Mouse (Mus musculus) CH12F3 (cell line): ENCODE results near the gene Podnl1.

Experiments
- in situ Hi-C: fragments of 300-500 bp; cut with MboI; formaldehyde crosslinking; loops from 2 replicates; pipeline ENCODE4 v1.14.3; 2020; ENCODE audit warnings: low sequenced_read_pairs

Gene Podnl1

DNA sequence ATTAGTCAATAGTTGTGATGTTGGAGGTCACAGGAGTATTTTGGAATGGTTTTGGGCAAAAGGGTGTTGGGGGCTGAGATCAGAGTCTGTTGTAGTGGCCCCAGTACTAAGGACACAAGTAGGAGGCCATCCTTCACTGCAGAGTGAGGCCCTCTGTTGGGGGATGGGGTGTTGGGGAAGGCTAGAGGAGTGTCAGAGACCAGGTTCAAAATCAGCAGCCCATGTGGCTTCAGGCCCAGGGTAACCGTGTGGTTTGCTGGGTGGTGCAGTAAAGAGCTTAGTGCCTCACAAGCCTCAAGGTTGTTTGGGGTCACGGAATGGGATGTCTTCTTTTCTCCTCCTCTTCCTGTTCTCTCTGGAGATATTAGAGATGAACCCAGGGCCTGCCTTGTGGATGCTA lies 953 bp downstream of the Podnl1 start:
- in situ Hi-C loops, result no loop called here

DNA sequence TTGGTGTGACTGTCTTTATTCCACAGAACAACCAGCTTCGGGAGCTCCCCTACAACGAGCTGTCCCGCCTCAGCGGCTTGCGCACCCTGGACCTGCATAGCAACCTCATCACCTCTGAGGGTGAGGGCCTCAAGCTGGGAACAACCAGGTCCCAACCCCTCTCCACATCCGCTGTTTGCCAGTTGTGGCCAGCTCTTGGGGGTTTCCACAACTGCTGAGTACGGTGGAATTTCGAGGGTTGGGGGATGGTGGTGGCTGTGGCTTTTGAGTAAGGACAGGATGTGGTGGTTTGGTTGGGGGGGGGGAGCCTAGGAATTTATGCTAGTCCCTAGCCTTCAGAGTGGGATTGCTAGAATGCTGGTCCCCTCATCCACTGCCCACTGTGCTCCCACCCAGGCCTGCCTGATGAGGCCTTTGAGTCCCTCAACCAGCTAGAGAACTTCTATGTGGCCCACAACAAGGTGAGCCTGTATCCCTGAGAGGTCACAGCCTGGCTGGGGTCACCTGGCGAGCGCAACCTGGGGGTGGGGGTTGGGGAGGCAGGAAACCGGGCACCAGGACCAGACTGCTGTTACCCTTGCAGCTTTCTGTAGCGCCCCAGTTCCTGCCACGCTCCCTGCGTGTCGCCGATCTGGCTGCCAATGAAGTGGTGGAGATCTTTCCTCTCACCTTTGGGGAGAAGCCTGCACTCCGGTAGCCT lies 1.6 kb downstream of the Podnl1 start:
- in situ Hi-C loops, result no loop called here

DNA sequence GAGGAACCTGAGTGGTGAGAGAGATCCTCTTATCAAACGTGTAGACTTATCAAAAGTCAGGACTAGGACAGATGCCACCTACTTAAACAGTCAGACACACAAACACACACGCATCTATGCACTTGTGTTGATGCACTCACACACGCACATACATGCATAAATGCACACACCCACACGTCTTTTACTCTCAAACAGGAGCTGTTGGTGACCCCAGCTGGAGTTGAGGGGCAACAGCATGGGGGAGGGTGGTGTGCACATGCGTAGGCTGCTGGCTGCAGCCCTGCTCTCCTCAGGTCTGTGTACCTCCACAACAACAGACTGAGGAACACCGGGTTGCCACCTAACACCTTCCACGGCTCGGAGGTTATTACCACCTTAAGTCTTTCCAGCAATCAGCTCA lies 2.5 kb downstream of the Podnl1 start:
- in situ Hi-C loops, result no loop called here

DNA sequence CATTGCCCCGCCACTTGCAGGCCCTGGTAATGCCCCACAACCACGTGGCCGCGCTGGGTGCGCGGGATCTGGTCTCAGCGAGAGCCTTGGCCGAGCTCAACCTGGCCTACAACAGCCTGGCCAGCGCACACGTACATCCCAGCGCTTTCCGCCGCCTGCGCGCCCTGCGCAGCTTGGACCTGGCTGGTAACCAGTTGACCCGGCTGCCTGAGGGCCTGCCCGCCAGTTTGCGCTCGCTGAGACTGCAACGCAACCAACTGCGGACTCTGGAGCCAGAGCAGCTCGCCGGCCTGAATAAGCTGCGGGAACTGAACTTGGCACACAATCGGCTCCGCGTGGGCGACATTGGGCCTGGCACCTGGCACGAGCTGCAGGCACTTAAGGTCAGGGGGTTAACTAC lies 5.0 kb downstream of the Podnl1 start:
- in situ Hi-C loops, result no loop called here

DNA sequence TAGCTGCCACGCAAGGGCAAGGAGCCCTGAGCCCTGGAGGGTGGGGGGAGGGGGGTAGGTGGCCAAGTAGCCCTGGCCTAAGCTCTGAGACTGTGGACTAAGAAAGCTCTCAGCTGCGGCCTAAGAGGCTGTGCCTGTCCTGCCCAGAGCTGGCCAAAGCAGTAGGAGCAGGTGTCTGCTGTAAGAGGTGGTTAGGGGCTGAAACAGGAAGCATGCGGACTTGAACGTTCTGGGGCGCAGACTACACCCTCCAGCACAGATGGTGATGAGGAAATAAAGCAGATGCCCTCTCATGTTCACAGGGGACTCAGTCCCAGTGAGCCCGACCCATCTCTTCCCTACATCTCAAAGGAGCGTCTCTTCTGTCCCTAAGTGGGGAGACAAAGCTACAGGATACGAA lies 6.4 kb downstream of the Podnl1 start:
- in situ Hi-C loops, result no loop called here

DNA sequence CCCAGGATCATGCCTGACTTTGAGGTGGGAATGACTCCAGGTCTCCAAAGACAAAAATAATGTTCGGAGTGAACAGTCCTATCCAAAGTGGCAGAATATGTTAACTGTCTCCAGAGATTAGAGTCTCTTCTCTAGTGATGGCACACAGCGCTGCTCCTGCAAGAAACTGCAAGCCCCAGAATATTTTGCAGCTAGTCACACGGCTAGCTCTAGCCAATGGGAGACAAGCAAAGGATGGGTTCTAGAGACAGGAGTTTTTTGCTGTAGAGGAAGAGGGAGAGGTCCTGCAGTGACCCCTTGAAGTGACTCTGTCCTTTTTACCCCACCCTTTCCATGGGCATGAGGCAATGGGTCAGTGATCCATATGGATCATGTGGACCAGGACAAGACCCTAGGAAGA lies 12.1 kb downstream of the Podnl1 start:
- in situ Hi-C loops, result no loop called here

DNA sequence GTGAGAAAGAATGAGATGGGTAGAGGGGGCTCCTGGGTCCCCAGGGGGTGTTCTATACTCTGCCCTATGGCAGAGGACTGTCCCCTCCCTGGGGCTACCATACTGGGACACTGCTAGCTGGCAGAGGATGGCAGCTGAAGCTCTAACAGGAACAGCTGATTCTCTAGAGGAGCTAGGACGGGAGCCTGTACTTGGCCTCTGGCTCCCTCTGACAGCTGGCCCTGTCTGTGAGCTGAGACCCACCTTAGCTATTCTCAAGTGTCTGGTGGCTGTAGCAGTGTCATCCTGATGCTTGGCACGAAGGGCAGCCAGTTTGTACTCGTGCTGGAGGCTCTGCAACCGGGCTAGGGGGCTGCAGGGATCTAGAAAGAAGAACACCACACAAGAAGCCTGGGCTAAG lies 15.0 kb downstream of the Podnl1 start:
- in situ Hi-C loops, result no loop called here

DNA sequence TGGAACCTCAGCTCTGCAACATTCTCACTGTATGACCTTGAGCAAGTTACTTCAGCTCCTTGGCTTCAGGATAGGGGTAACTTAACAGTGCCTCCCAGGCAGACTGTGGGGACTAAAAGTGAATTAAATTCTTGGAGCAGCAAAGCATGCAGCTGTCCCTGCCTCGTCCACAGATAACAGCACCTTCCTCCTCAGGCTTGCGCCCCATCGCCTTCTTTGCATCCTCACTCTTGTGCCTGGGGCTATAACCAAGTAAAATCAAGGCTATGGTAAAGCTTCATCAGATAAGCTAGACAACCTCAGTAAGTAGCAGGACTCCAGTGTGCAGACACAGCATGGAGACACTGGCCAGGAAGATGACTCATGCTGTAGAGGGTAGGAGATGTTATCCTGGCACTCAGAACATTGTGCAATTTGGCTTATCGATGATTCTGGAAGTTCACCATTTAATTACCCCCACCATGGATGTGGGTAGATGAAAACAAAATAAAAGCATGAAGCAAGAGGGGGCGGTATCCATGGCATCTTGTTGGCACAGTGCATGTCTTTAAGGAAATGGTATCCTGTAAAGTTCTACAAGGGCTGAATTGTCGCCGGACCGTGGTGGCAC lies 19.0 kb downstream of the Podnl1 start:
- in situ Hi-C loops, result no loop called here

DNA sequence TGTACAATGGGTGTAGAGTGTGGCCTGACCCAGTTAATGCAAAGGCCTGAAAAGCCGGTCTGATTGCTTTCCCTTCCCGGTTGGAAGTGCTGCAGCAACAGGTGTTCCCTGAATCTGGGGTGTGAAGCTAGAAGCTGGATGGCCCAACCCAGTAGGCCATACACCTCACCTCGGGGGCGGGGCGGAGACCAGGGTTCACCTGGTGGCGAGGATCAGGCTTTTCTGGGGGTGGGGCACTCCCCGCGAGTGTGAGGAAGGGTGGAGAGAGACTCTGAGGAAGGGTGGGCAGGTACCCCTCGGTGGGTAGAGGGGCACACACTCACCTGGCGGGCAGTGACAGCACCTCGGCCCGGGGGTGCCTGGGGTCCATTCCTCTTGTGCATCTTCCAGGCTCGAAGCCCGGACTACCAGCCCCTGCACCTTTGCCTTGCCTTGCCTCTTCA lies 21.6 kb downstream of the Podnl1 start:
- in situ Hi-C loops, result no loop called here

DNA sequence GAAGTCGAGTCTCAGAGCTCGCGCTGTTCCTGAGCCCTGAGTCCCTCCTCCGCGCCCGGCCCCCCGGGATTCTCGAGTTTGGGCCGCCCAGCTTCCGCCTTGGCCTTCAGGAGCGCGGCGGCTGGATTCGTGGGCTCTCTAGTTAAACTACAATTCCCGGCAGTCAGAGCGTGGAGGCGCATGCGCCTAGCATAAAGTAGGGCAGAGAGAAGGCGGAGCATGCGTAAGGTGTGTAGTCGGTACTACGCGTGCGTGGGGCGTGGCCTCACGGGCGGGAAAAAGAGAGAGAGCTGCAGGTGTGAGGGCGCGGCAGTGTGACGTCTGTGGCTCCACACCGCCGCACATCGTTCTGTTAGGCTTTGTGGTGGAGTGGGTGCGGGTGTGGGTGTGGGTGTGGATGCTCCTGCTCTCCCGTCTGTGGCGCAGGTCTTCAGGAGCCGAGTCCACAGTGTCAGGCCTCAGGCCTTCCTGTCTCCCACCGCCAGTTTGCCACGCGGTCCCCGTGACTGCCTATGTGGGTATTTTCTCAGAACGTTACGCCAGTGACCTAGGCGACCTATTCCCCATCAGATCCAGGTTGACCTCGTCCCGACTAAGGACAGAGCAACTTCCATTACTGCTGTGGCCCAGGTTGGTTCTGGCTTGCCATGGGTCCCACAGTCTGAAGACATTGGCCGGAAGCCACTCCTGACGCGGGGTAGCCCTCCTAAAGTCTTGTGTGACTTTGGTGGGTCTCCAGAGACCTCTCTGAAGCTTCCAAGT lies 22.2 kb downstream of the Podnl1 start, which contains the start of the genes Cc2d1a and 4930432K21Rik:
TSS of gene Cc2d1a (minus strand) at position 168 of the 762 bp plus-strand sequence.
TSS of gene 4930432K21Rik (plus strand) at position 257 of the 762 bp plus-strand sequence.
- in situ Hi-C loops, result no loop called here

DNA sequence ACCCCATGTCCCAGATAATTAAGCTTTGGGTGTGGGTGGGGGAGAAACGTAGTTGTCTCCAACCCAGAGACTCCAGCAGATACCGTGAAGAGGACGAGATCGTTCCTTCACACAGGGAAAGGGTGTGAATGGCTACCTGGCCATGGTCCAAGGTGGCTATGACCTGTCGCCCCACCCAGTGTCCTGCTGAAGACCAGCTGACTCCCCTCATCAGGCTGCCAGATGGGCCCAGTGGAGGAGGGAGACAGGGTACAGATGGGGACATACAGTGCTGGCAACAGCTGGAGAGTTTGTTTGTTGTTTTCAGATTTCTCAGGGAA lies 22.7 kb downstream of the Podnl1 start:
- in situ Hi-C loops, result no loop called here

DNA sequence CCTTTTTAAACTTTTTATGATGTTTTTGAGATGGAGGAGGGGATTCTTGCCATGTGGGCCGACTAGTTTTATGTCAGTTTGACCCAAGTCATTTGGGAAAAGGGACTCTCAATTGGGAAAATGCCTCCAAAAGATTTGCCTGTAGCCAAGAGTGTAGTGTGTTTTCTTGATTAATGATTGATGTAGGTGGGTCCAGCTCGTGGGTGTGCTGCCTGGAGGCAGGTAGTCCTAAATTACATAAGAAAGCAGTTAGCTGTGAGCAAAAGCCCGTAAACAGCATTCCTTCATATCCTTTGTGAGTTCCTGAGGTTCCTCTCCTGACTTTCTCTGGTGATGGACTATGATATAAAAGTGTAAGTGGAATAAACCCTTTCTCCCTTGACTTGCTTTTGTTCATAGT lies 23.4 kb downstream of the Podnl1 start:
- in situ Hi-C loops, result no loop called here

DNA sequence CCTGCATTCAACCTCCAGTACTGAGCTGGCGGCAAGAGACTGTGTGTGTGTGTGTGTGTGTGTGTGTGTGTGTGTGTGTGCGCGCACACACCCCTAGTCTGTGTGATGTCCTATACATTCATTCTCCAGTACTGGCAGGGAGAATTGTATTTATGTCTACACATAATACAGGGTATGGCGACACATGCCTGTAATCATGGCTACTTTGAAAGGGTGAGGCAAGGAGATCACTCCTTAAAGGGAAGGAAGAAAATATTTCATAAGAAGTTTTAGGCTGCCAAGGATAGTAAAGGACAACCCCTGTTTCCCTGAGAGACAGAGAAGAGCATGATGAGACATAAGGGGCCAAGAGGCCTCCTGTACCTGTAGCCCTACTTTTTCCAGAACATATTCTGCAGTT lies 31.8 kb downstream of the Podnl1 start:
- in situ Hi-C loops, result no loop called here

DNA sequence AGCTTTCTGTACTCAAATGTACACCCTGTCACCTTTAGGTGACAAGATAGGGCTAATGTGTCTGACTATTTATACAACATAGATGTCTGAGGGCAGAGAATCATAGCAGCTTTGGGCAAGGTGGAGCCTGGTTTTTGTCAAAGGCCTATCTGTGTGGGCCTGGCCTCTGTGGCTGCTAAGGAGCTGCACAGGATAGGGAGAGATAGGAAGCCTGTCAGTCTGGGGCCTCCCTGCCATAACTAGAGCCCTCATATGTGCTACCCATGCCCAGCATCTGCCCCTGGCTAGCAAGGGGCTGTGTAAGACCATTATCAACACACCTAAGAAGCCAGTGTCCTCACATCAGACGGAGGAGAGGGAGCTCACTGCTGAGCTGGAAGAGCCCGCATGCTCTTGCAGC lies 41.9 kb downstream of the Podnl1 start:
- in situ Hi-C loops, result no loop called here

DNA sequence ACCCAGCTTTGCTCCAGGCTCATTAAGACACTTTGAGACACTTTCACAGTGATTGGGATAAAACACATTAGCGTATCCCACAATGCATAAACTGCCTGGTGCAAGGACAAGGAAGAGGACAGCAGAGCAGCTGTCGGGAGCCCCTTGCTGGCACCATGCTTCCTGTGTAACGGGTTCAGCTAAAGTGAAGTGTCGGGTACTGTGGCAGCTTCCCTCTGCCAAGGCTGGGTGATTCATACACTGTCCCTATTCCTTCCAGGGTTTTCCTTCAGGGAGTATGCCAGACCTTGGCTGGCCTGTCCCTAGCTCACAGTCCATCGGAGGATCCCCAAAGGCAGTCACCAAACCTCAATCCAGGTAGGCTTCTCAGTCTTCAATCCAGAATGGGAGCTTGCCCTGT lies 44.3 kb downstream of the Podnl1 start:
- in situ Hi-C loops, result loop anchor here (10.0 kb wide), 1 partner anchor 135 kb away; no protein-coding TSS in a partner anchor

DNA sequence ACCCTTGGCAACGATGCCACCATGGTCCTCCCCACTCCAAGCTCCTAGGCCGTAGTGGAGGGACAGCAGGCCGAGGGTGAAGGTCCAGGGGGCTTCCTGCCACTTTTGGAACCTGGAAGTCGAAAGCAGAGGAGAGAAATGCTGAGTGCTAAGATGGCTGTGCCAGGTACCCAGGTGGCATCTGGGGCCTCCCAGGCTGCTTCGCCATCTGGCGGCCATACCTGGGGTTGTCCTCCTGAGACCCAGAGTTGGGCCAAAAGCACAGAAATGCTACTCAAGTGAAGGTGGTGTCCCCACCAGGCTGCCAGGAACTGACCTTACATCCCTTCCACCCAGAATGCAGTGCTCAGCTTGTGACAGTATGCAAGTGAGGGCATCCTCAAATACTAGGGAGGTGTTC lies 48.1 kb downstream of the Podnl1 start:
- in situ Hi-C loops, result loop anchor here (10.0 kb wide), 1 partner anchor 139 kb away; no protein-coding TSS in a partner anchor

DNA sequence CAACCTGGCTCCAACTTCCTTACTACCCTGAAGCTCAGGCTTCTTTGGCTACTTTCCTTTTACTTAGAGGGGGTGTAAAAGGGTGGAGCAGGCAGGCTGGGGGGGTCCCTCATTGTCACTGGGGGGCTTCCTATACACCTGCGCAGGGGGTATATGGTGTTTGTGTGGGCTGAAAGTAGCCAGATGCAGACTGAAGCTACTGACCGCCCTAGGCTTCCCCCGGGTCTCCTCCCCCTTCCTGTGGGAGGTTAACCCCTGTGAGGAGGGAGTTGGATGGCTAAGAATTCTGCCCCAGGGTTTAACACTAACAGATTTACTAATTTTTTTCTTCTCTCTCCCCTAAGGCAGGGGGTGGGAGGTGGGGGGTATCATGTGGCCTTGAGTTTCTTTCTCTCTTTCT lies 50.8 kb downstream of the Podnl1 start:
- in situ Hi-C loops, result loop anchor here (10.0 kb wide), 1 partner anchor 142 kb away; no protein-coding TSS in a partner anchor

DNA sequence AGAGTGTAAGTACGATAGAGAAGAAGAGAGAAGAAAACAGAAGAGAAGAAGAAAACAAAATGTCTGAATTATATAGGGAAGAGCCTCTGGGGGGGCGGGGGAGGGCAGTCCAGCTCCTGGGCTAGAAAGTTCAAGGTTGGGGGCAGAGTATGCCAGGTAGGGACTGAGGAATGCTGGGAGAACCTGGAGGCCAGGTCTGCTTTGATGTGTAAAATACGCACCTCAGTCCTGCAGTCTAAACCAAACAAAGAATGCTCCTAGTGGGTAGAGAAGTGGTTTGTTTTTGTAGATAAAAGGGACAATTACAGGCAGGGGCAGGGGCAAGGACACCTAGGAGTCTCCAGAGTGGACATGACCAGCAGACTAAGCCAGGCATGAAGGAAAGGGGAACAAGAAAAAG lies 51.6 kb downstream of the Podnl1 start:
- in situ Hi-C loops, result loop anchor here (10.0 kb wide), 1 partner anchor 143 kb away; no protein-coding TSS in a partner anchor

DNA sequence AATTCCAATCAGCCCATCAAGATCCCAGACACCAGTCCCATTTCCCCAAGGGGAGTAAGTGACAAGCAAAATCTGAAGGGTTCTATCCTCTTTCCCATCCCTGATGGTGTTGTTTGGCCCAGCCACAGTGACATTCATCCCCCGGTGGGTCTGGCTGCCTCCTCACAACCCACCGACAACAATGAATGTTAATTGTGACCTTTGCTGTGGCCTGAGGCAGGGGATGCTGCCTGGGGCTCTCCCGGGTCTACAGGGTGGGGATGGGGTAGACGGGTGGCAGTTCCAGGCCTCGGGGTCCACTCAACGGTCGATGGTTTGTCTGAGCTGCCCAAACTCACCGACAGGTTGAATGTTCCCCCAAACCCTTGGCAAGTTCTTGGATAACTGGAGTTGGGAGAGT lies 52.8 kb downstream of the Podnl1 start:
- in situ Hi-C loops, result loop anchor here (10.0 kb wide), 1 partner anchor 144 kb away; no protein-coding TSS in a partner anchor

DNA sequence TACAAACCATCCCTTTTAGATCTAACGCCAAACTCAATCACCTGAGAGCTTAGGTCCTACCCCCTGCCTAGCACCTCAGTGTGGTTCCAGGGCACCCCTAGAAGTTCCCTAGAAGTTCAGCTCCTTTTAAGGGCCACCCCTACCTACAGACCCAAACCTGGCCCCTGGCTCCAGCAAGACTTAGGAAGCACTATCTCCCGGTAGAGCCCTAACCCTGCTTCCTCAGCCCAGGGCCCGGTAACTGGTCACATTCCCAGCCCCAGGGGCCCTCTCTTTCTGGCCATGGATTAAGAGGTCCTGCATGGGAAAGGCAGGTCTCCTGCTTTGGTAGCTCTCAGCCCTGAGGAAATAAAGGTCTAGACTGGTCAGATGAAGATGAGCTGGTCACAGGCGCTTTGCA lies 54.2 kb downstream of the Podnl1 start:
- in situ Hi-C loops, result loop anchor here (5.0 to 10.0 kb wide), 2 partner anchors 145 to 167 kb away; no protein-coding TSS in a partner anchor

DNA sequence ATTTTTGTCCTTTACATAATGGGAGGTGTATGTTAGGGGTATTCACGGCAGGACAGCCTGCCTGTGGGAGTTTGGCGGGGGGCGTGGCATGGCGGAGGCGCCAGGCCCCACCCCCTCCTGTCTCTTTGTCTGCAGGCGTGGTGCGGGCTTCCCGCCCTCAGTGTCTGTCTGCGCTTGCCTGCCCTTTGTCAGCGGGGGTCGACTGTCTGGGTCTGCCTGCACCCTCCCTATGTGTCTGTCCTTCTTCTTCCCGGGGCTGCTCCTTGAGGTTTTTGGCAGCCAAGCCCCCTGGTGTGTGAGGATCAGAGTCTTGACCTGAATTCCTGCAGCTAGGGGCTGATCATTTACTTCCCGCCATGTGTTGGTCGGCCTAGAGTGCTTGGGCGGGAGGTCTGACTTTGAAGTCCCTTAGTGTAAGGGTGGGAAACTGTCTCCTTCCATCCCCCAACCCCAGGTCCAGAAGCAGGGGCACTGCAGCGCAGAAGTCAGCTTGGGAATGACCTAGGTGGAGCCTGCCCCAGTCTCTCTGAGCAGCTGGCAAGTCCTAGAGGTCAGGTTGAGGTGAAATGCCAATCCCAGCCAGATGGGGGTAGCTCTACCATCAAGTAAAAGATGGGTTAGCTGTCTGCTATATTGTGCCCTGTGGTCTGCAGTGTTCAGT lies 54.9 kb downstream of the Podnl1 start:
- in situ Hi-C loops, result loop anchor here (5.0 kb wide), 1 partner anchor 167 kb away; no protein-coding TSS in a partner anchor
